Mouse (Mus musculus) hindbrain, embryonic 16.5 days (tissue): ENCODE results near the gene Lsm4. TPM values are rescaled to one million over a fixed set of nuclear protein-coding genes. Genes with fewer than 3 reads are reported as not detected.

Experiments
- ATAC-seq: fragments of 200-750 bp; cut with Nextera tagmentation; 2 replicates; pipeline ENCODE4 v1.8.0; 2017; ENCODE audit warnings: moderate TSS enrichment, moderate library complexity
- H3K27ac ChIP-seq: fragments of 300-500 bp; sonication (generic); 2 replicates; pipeline ENCODE4 v1.5.1; 2014; ENCODE audit warnings: low read depth, mild to moderate bottlenecking, control low read depth, low read length, moderate library complexity
- H3K27me3 ChIP-seq: fragments of 300-500 bp; sonication (generic); replicated peaks from 2 replicates; pipeline ENCODE4 v1.6.1; 2014; ENCODE audit warnings: low read length; ENCODE audit not compliant: control insufficient read depth, insufficient read depth
- H3K36me3 ChIP-seq: fragments of 300-500 bp; sonication (generic); 2 replicates; pipeline ENCODE4 v1.6.1; 2014; ENCODE audit warnings: mild to moderate bottlenecking, low read length, moderate library complexity, mixed read lengths; ENCODE audit not compliant: control insufficient read depth, insufficient read depth
- H3K4me1 ChIP-seq: fragments of 300-500 bp; sonication (generic); 2 replicates; pipeline ENCODE4 v1.6.1; 2014; ENCODE audit warnings: low read depth, low read length; ENCODE audit not compliant: control insufficient read depth, insufficient read depth
- H3K4me2 ChIP-seq: fragments of 300-500 bp; sonication (generic); 2 replicates; pipeline ENCODE4 v1.6.1; 2014; ENCODE audit warnings: mild to moderate bottlenecking, low read length, control low read depth, moderate library complexity
- H3K4me3 ChIP-seq: fragments of 300-500 bp; sonication (generic); 2 replicates; pipeline ENCODE4 v1.5.1; 2014; ENCODE audit warnings: mild to moderate bottlenecking, low read length, control low read depth, moderate library complexity
- H3K9ac ChIP-seq: fragments of 300-500 bp; sonication (generic); 2 replicates; pipeline ENCODE4 v1.6.1; 2014; ENCODE audit warnings: low read depth, mild to moderate bottlenecking, control low read depth, low read length, moderate library complexity
- H3K9me3 ChIP-seq: fragments of 300-500 bp; sonication (generic); 2 replicates; pipeline ENCODE4 v1.6.1; 2014; ENCODE audit warnings: mild to moderate bottlenecking, low read length, moderate library complexity; ENCODE audit not compliant: control insufficient read depth
- WGBS: fragments of 180-500 bp; shearing (Covaris S2); extraction: QIAGEN DNeasy Blood & Tissue Kit; methylation state at CpG from one replicate; pipeline ENCODE4 v1.1.7; 2014; 5-methylcytosine and 5-hydroxymethylcytosine counted together
- polyA plus RNA-seq: library from polyadenylated mRNA; unstranded; fragments of >200 nt; fragmentation: Nextera tagmentation; extraction: Ambion mirVana; gene quantifications from 2 replicates; pipeline ENCODE4 v1.2.1, GENCODE M21; 2015

Lsm4 gene
- polyA plus RNA-seq, 1 experiment from 2014 or later, result 168 TPM

DNA sequence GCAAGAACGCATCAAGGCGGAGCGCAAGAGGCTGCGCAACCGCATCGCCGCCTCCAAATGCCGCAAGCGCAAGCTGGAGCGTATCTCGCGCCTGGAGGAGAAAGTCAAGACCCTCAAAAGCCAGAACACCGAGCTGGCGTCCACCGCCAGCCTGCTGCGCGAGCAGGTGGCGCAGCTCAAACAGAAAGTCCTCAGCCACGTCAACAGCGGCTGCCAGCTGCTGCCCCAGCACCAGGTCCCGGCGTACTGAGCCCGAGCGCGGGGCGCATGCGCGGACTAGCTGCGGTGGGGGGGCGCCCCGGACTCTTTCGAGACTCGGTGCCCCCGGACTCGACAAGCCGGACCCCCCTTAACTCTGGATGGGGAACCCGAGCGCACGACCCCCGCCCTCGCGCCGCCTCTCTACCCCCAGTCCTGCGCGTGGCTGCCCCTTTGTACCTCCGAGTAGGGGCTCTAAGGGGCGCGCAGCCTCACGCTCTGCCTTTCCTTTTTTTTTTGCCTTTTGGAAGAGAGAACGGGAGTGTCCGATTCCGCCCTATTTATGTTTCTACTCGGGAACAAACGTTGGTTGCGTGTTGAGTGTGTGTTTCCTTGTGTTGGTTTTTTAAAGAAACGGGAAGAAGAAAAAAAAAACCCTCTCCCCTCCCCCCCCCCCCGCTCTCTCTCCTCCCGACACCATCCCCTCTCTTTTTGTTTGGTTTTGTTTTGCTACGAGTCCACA lies 26.9 kb downstream of the Lsm4 start:
- under 1% methylated on average over 48 of the region's 59 CpGs for WGBS
- Histone ChIP-seq H3K9ac (peak overlapping the region; percentile 99), H3K27ac (peak overlapping the region; percentile 99), H3K9me3 (no peaks in the 10 kb centered on the region), H3K36me3 (no peaks in the 10 kb centered on the region), H3K4me3 (peak overlapping the region; percentile 95), H3K27me3 (no peaks in the 10 kb centered on the region), H3K4me2 (peak overlapping the region; percentile 86), H3K4me1 (peaks cover 42% of the 10 kb centered on the region)
- ATAC-seq, result peak; percentile 7; the same call in 1 of the 2 replicates

DNA sequence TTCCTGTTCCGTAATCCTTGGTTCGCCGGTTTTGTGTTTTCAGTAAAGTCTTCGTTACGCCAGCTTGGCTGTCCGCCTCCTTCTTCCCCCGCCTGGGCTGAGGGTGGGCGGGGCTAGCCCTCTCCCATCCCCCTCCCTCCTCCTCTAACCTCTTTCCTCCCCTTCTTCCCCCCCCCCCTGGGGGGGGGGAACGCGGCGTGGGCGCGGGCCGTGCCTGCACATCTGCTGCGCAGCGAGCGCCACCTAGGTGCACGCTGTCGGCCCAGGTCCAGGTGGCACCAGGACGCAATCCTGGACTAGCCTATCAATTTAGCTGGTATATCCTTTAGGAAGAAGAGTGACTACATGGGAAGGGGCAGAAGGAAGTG lies 27.5 kb downstream of the Lsm4 start:
- H3K4me1 ChIP-seq, result peaks cover 42% of the 10 kb centered on the region

GRCm38 (mm10) chr8:70701048-70701981 lies 28.3 kb downstream of the Lsm4 start:
- H3K27ac ChIP-seq, result peak overlapping the region; percentile 99
- peak overlapping the region; percentile 99 for H3K9ac ChIP-seq
- no peak for ATAC-seq
- peak overlapping the region; percentile 86 for H3K4me2 ChIP-seq
- WGBS, result 52% methylated on average over 10 of the region's 10 CpGs
- no peaks in the 10 kb centered on the region for H3K27me3 ChIP-seq
- H3K9me3 ChIP-seq, result no peaks in the 10 kb centered on the region
- peak overlapping the region; percentile 95 for H3K4me3 ChIP-seq
- H3K4me1 ChIP-seq, result peaks cover 40% of the 10 kb centered on the region
- H3K36me3 ChIP-seq, result no peaks in the 10 kb centered on the region

More for the DNA sequence above, 27.5 kb downstream of the Lsm4 start:
- Histone ChIP-seq H3K4me3 (peak overlapping the region; percentile 95), H3K9ac (peak overlapping the region; percentile 99), H3K27ac (peak overlapping the region; percentile 99), H3K9me3 (no peaks in the 10 kb centered on the region), H3K36me3 (no peaks in the 10 kb centered on the region), H3K4me2 (peak overlapping the region; percentile 86), H3K27me3 (no peaks in the 10 kb centered on the region)
- ATAC-seq, result peak; percentile 24
- WGBS, result under 1% methylated on average over 20 of the region's 20 CpGs

- Histone ChIP-seq H3K9ac (no peak overlapping the region), H3K27ac (no peak overlapping the region)
- WGBS, result 76% methylated on average over 2 of the region's 2 CpGs
Measured at GRCm38 (mm10) chr8:70701982-70702841, 29.2 kb downstream of the Lsm4 start.

GRCm38 (mm10) chr8:70702842-70703182 lies 29.8 kb downstream of the Lsm4 start:
- H3K36me3 ChIP-seq, result no peaks in the 10 kb centered on the region
- peak overlapping the region; percentile 86; the same call in 1 of the 2 replicates for H3K4me2 ChIP-seq
- H3K4me3 ChIP-seq, result no peak overlapping the region
- H3K27ac ChIP-seq, result no peak overlapping the region
- ATAC-seq, result no peak
- no peak overlapping the region for H3K9ac ChIP-seq
- 80% methylated on average over 3 of the region's 3 CpGs for WGBS
- H3K4me1 ChIP-seq, result peaks cover 26% of the 10 kb centered on the region
- no peaks in the 10 kb centered on the region for H3K9me3 ChIP-seq
- H3K27me3 ChIP-seq, result no peaks in the 10 kb centered on the region

More at GRCm38 (mm10) chr8:70701982-70702841, 29.2 kb downstream of the Lsm4 start:
- Histone ChIP-seq H3K9me3 (no peaks in the 10 kb centered on the region), H3K4me2 (peak overlapping the region; percentile 86), H3K4me1 (peaks cover 31% of the 10 kb centered on the region), H3K27me3 (no peaks in the 10 kb centered on the region), H3K36me3 (no peaks in the 10 kb centered on the region), H3K4me3 (no peak overlapping the region; the same call in 1 of the 2 replicates)
- ATAC-seq, result no peak

- H3K27me3 ChIP-seq, result no peaks in the 10 kb centered on the region
- H3K4me3 ChIP-seq, result no peak within 1 kb of the TSS
- no peak for ATAC-seq
- no peak within 1 kb of the TSS for H3K9ac ChIP-seq
- H3K4me1 ChIP-seq, result peaks cover 22% of the 10 kb centered on the region
- H3K27ac ChIP-seq, result no peak within 1 kb of the TSS
- peak within 1 kb of the TSS; percentile 86 for H3K4me2 ChIP-seq
- H3K36me3 ChIP-seq, result no peaks in the 10 kb centered on the region
- no peaks in the 10 kb centered on the region for H3K9me3 ChIP-seq
- 93% methylated on average over 3 of the region's 3 CpGs for WGBS
Measured at GRCm38 (mm10) chr8:70703287-70703686, 30.2 kb downstream of the Lsm4 start, which contains the start of gene Iqcn. TSS of gene Iqcn (plus strand) at chr8:70703457.

DNA sequence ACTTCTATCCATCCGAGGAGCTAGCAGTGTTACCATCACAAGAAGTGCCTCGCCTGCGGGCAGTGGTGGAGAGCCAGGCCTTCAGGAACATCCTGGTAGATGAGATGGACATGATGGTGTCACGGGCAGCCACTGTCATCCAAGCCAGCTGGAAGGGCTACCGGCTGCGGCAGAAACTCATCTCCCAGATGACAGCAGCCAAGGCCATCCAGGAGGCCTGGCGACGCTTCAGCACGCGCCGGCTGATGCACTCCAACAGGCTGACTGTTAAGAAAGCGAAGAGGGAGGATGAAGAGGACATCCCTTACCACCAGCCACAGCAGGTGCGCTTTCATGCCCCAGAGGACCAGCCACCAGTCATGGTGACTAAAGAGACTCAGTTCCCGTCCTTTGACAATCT lies 35.2 kb downstream of the Lsm4 start:
- Histone ChIP-seq H3K4me2 (no peak overlapping the region), H3K36me3 (no peaks in the 10 kb centered on the region), H3K9ac (no peak overlapping the region), H3K4me3 (no peak overlapping the region), H3K27me3 (no peaks in the 10 kb centered on the region), H3K4me1 (no peaks in the 10 kb centered on the region), H3K27ac (no peak overlapping the region), H3K9me3 (no peaks in the 10 kb centered on the region)
- WGBS, result 92% methylated on average over 14 of the region's 14 CpGs
- no peak for ATAC-seq

DNA sequence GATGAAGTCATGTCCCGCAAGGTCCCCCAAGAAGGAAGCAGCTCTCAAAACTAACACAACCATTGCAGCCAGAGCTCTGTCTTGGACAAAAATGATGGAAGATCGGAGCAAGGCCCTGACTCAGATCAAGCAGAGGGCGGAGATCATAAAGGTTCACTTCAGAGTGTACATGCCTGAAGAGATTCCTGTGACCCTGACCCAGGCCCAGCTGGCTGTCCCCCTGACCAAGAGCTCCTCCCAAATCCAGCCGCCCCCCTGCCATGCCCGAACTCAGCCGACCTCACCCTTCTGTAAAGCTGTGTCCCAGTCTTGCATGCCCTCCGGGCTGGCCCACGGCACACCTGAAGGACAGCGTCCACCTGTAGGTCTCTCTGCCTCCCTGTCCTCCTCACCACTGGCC lies 36.7 kb downstream of the Lsm4 start:
- Histone ChIP-seq H3K27ac (no peak overlapping the region), H3K36me3 (no peaks in the 10 kb centered on the region), H3K4me2 (no peak overlapping the region), H3K9ac (no peak overlapping the region), H3K27me3 (no peaks in the 10 kb centered on the region), H3K4me1 (no peaks in the 10 kb centered on the region), H3K9me3 (no peaks in the 10 kb centered on the region), H3K4me3 (no peak overlapping the region)
- WGBS, result 88% methylated on average over 9 of the region's 9 CpGs
- ATAC-seq, result no peak
